Mouse (Mus musculus): Measurements from ENCODE around the gene Nabp2. TPM values are rescaled to one million over a fixed set of nuclear protein-coding genes. Genes with fewer than 3 reads are reported as not detected.
A peak's percentile ranks its signal among the peaks of the same experiment; 100 is the strongest.

The Nabp2 gene
- total and polyA plus RNA-seq, 3 experiments = 21.3 to 93.8 (median 79.3) TPM

- no peak for DNase-seq
These were observed 18.2 kb upstream of the Nabp2 start for GRCm38 (mm10) chr10:128429454-128429853.

GRCm38 (mm10) chr10:128429052-128429451 lies 17.8 kb upstream of the Nabp2 start:
- DNase-seq = no peak

GRCm38 (mm10) chr10:128425260-128425659 lies 14.0 kb upstream of the Nabp2 start:
- DNase-seq = no peak

GRCm38 (mm10) chr10:128424604-128425003 lies 13.3 kb upstream of the Nabp2 start:
- no peak for DNase-seq

GRCm38 (mm10) chr10:128422426-128422825 lies 11.1 kb upstream of the Nabp2 start:
- DNase-seq = no peak

GRCm38 (mm10) chr10:128414848-128415247 lies 3.6 kb upstream of the Nabp2 start:
- no peak for DNase-seq

- no peak for DNase-seq
These were observed 1.8 kb upstream of the Nabp2 start for GRCm38 (mm10) chr10:128413076-128413475.

GRCm38 (mm10) chr10:128412558-128412957 lies 1.3 kb upstream of the Nabp2 start:
- no peak for DNase-seq

GRCm38 (mm10) chr10:128412055-128412381 lies 726 bp upstream of the Nabp2 start:
- DNase-seq = no peak

GRCm38 (mm10) chr10:128410560-128410845 lies 789 bp downstream of the Nabp2 start:
- DNase-seq = no peak

- peak; percentile 98 for DNase-seq
These were observed 1.4 kb downstream of the Nabp2 start for GRCm38 (mm10) chr10:128409692-128410559.

GRCm38 (mm10) chr10:128408591-128409535 lies 2.4 kb downstream of the Nabp2 start:
- no peak for DNase-seq

- DNase-seq = no peak
These were observed 7.4 kb downstream of the Nabp2 start for GRCm38 (mm10) chr10:128403931-128404330.

- no peak for DNase-seq
These were observed 9.7 kb downstream of the Nabp2 start for GRCm38 (mm10) chr10:128401638-128402037.

- DNase-seq = no peak
These were observed 10.2 kb downstream of the Nabp2 start, which contains the start of gene Slc39a5 for GRCm38 (mm10) chr10:128401056-128401455. TSS of gene Slc39a5 (minus strand) at chr10:128401229.

GRCm38 (mm10) chr10:128400338-128400737 lies 11.0 kb downstream of the Nabp2 start:
- no peak for DNase-seq

- peak; percentile 60 for DNase-seq
These were observed 13.8 kb downstream of the Nabp2 start for GRCm38 (mm10) chr10:128397466-128397865.

GRCm38 (mm10) chr10:128396716-128397264 lies 14.5 kb downstream of the Nabp2 start:
- no peak for DNase-seq

- no peak for DNase-seq
These were observed 15.1 kb downstream of the Nabp2 start for GRCm38 (mm10) chr10:128396017-128396673.

GRCm38 (mm10) chr10:128391850-128392249 lies 19.4 kb downstream of the Nabp2 start:
- DNase-seq = no peak

- DNase-seq = peak; percentile 77
These were observed 20.9 kb downstream of the Nabp2 start for GRCm38 (mm10) chr10:128390366-128390765.

- peak; percentile 89 for DNase-seq
These were observed 21.7 kb downstream of the Nabp2 start for GRCm38 (mm10) chr10:128389570-128389969.

Measured in adrenal gland, adult 2 months (tissue).